Mouse (Mus musculus) ES-Bruce4 (cell line): ENCODE results near the gene Nradd. TPM values are rescaled to one million over a fixed set of nuclear protein-coding genes. Genes with fewer than 3 reads are reported as not detected.

ENCODE experiments used
- H3K27ac ChIP-seq: 2 replicates; pipeline ENCODE4 v1.5.1; 2012; ENCODE audit warnings: low read length, inconsistent platforms; ENCODE audit not compliant: insufficient read depth
- H3K27me3 ChIP-seq: 2 replicates; pipeline ENCODE4 v1.6.1; 2012; ENCODE audit warnings: mild to moderate bottlenecking, low read length, inconsistent platforms; ENCODE audit not compliant: control insufficient read depth, poor library complexity, insufficient read depth, severe bottlenecking
- H3K36me3 ChIP-seq: 2 replicates; pipeline ENCODE4 v1.6.1; 2012; ENCODE audit warnings: inconsistent platforms, mild to moderate bottlenecking, low read length, moderate library complexity; ENCODE audit not compliant: control insufficient read depth, poor library complexity, insufficient read depth, severe bottlenecking
- H3K4me1 ChIP-seq: one replicate; pipeline ENCODE4 v1.8.1; 2011; ENCODE audit warnings: low read length; ENCODE audit not compliant: control insufficient read depth, insufficient read depth
- H3K4me3 ChIP-seq: 2 replicates; pipeline ENCODE4 v1.5.1; 2011; ENCODE audit warnings: low read depth, mild to moderate bottlenecking, low read length
- H3K9ac ChIP-seq: 2 replicates; pipeline ENCODE4 v1.6.1; 2012; ENCODE audit warnings: low read depth, mild to moderate bottlenecking, inconsistent platforms; ENCODE audit not compliant: poor library complexity, severe bottlenecking
- H3K9me3 ChIP-seq: replicated peaks from 2 replicates; pipeline ENCODE4 v1.6.1; 2012; ENCODE audit warnings: mild to moderate bottlenecking, low read length, inconsistent platforms; ENCODE audit not compliant: control insufficient read depth, poor library complexity, insufficient read depth, severe bottlenecking
- CTCF ChIP-seq: IDR thresholded peaks from one replicate; pipeline ENCODE4 v1.8.1; 2011; ENCODE audit warnings: low read depth, low read length
- EP300 ChIP-seq: IDR thresholded peaks from 2 replicates; pipeline ENCODE4 v1.6.1; 2011; ENCODE audit warnings: low read depth, low read length; ENCODE audit not compliant: insufficient read depth
- POLR2A ChIP-seq: IDR thresholded peaks from one replicate; pipeline ENCODE4 v1.8.1; 2011; ENCODE audit warnings: low read length; ENCODE audit not compliant: insufficient read depth
- polyA plus RNA-seq: library from polyadenylated mRNA; stranded (reverse); fragments of >200 nt; gene quantifications from 2 replicates; pipeline ENCODE4 v1.2.4, GENCODE M21; 2011; ENCODE audit warnings: low read depth; ENCODE audit not compliant: missing spikeins, insufficient read depth, insufficient read length

Nradd gene
- polyA plus RNA-seq, 1 experiment, result 48.0 TPM

DNA sequence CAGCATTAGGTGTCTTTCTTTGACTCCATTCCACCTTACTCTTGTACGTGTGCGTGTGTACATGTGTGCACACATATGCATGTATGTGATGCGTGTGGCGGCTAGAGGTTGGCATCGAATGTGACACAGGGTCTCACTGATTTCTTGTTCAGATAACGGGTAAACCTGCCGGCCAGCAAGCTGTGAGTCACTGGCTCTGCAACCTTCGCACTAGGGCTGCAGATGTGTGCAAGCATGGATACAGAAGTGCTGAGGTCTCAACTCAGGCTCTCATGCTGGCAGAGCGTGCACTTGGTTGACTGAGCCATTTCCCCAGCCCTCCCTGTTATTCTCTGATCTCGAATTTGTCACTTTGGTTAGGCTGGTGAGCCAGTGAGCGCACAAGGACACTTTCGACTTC, 35.3 kb upstream of the Nradd start:
- Histone ChIP-seq H3K36me3 (no peaks in the 10 kb centered on the region), H3K9me3 (no peaks in the 10 kb centered on the region), H3K4me3 (no peak overlapping the region), H3K9ac (no peak overlapping the region), H3K4me1 (no peaks in the 10 kb centered on the region), H3K27ac (no peak overlapping the region), H3K27me3 (no peaks in the 10 kb centered on the region)
- no peak for TF ChIP-seq POLR2A
- no peak for TF ChIP-seq EP300
- TF ChIP-seq CTCF, result no peak

- TF ChIP-seq POLR2A (no peak), EP300 (no peak), CTCF (no peak)
- Histone ChIP-seq H3K9me3 (no peaks in the 10 kb centered on the region), H3K9ac (peak overlapping the region; percentile 69), H3K36me3 (no peaks in the 10 kb centered on the region), H3K27me3 (no peaks in the 10 kb centered on the region), H3K4me1 (peaks cover 2% of the 10 kb centered on the region), H3K27ac (no peak overlapping the region), H3K4me3 (no peak overlapping the region)
These were observed 33.3 kb upstream of the Nradd start for GRCm38 (mm10) chr9:110657474-110658078.

GRCm38 (mm10) chr9:110656249-110657221, 32.3 kb upstream of the Nradd start, which contains the start of gene Ccdc12:
Ccdc12 (plus strand) TSS chr9:110656503.
- H3K4me3 ChIP-seq, result peak within 1 kb of the TSS; percentile 92
- peaks cover 3% of the 10 kb centered on the region for H3K4me1 ChIP-seq
- peak within 1 kb of the TSS; percentile 70 for H3K27ac ChIP-seq
- no peaks in the 10 kb centered on the region for H3K9me3 ChIP-seq
- TF ChIP-seq EP300, result 0 out of 2 replicates have a peak, but pooled peaks have one; percentile 3
- TF ChIP-seq POLR2A, result peak; percentile 40
- no peak for TF ChIP-seq CTCF
- no peaks in the 10 kb centered on the region for H3K27me3 ChIP-seq
- H3K9ac ChIP-seq, result peak within 1 kb of the TSS; percentile 69
- no peaks in the 10 kb centered on the region for H3K36me3 ChIP-seq

DNA sequence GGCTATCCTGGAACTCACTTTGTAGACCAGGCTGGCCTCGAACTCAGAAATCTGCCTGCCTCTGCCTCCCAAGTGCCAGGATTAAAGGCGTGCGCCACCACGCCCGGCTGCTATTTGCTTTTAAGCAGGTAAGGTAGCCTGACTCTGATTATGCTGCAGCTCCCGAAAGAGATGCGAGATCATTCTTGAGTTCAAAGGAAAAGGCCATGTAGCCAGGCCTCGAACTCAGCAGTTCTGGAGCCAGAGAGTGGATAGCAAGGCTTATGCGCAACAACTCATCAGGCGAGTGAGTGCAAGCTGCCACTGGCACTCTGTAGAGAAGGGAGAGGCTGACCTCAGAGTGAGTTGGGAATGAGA, 31.4 kb upstream of the Nradd start:
- Histone ChIP-seq H3K9me3 (no peaks in the 10 kb centered on the region), H3K4me3 (peak overlapping the region; percentile 68), H3K36me3 (no peaks in the 10 kb centered on the region), H3K27me3 (no peaks in the 10 kb centered on the region), H3K27ac (peak overlapping the region; percentile 70), H3K9ac (peak overlapping the region; percentile 52), H3K4me1 (peaks cover 3% of the 10 kb centered on the region)
- TF ChIP-seq POLR2A, result no peak
- TF ChIP-seq CTCF, result no peak
- no peak for TF ChIP-seq EP300

GRCm38 (mm10) chr9:110654726-110655650, 30.7 kb upstream of the Nradd start:
- Histone ChIP-seq H3K4me1 (peaks cover 3% of the 10 kb centered on the region), H3K9me3 (no peaks in the 10 kb centered on the region), H3K27ac (no peak overlapping the region), H3K36me3 (no peaks in the 10 kb centered on the region), H3K27me3 (no peaks in the 10 kb centered on the region), H3K9ac (peak overlapping the region; percentile 72), H3K4me3 (no peak overlapping the region; the same call in 1 of the 2 replicates)
- TF ChIP-seq CTCF (no peak), EP300 (no peak), POLR2A (no peak)
